Mouse (Mus musculus) heart, embryonic 14.5 days (tissue): Measurements from ENCODE around the gene Thbd. TPM values are rescaled to one million over a fixed set of nuclear protein-coding genes. Genes with fewer than 3 reads are reported as not detected.

ENCODE experiments used
- ATAC-seq: fragments of 200-750 bp; cut with Nextera tagmentation; 2 replicates; pipeline ENCODE4 v1.8.0; 2017; ENCODE audit warnings: low read depth, moderate TSS enrichment; ENCODE audit not compliant: insufficient number of reproducible peaks, insufficient read depth, low FRiP score
- H3K27ac ChIP-seq, 2 experiments: fragments of 200-500 bp in 1 of 2; fragments of 300-500 bp in 1 of 2; sonication (generic) in 1 of 2; replicated peaks in 1 of 2; 2 replicates each; pipeline ENCODE4 v1.5.1; 2012 to 2014; ENCODE audit warnings: low read depth in 2 of 2, low read length in 2 of 2, control low read depth in 1 of 2, mild to moderate bottlenecking in 1 of 2, mixed read lengths in 1 of 2; ENCODE audit not compliant: control insufficient read depth in 1 of 2, insufficient read depth in 1 of 2
- H3K27me3 ChIP-seq: fragments of 300-500 bp; sonication (generic); 2 replicates; pipeline ENCODE4 v1.6.1; 2014; ENCODE audit warnings: mild to moderate bottlenecking, low read length, control low read depth; ENCODE audit not compliant: control insufficient read depth, insufficient read depth
- H3K36me3 ChIP-seq: fragments of 300-500 bp; sonication (generic); 2 replicates; pipeline ENCODE4 v1.6.1; 2014; ENCODE audit warnings: mild to moderate bottlenecking, control low read depth, low read length, mixed read lengths; ENCODE audit not compliant: control insufficient read depth, insufficient read depth
- H3K4me1 ChIP-seq, 2 experiments: fragments of 200-500 bp in 1 of 2; fragments of 300-500 bp in 1 of 2; sonication (generic) in 1 of 2; 2 replicates each; pipeline ENCODE4 v1.6.1; 2012 to 2014; ENCODE audit warnings: low read length in 2 of 2, control low read depth in 1 of 2, mixed read lengths in 1 of 2; ENCODE audit not compliant: control insufficient read depth in 2 of 2, insufficient read depth in 2 of 2
- H3K4me2 ChIP-seq: fragments of 300-500 bp; sonication (generic); 2 replicates; pipeline ENCODE4 v1.6.1; 2014; ENCODE audit warnings: mild to moderate bottlenecking, low read length
- H3K4me3 ChIP-seq, 2 experiments: fragments of 200-500 bp in 1 of 2; fragments of 300-500 bp in 1 of 2; sonication (generic) in 1 of 2; 2 replicates each; pipeline ENCODE4 v1.5.1; 2012 to 2014; ENCODE audit warnings: low read length in 2 of 2, mild to moderate bottlenecking in 2 of 2, control low read depth in 1 of 2, low read depth in 1 of 2, moderate library complexity in 1 of 2; ENCODE audit not compliant: control insufficient read depth in 1 of 2, insufficient read depth in 1 of 2
- H3K9ac ChIP-seq: fragments of 300-500 bp; sonication (generic); 2 replicates; pipeline ENCODE4 v1.6.1; 2014; ENCODE audit warnings: mild to moderate bottlenecking, low read length
- H3K9me3 ChIP-seq: fragments of 300-500 bp; sonication (generic); 2 replicates; pipeline ENCODE4 v1.6.1; 2016; ENCODE audit warnings: low read length, control low read depth; ENCODE audit not compliant: control insufficient read depth
- WGBS: fragments of 180-500 bp; shearing (Covaris S2); extraction: QIAGEN DNeasy Blood & Tissue Kit; methylation state at CpG from one replicate; pipeline ENCODE4 v1.1.7; 2014; 5-methylcytosine and 5-hydroxymethylcytosine counted together
- polyA plus RNA-seq: library from polyadenylated mRNA; unstranded; fragments of >200 nt; fragmentation: Nextera tagmentation; extraction: Ambion mirVana; gene quantifications from 2 replicates; pipeline ENCODE4 v1.2.1, GENCODE M21; 2014

Gene Thbd
- polyA plus RNA-seq, 1 experiment from 2014 or later, result 20.0 TPM

DNA sequence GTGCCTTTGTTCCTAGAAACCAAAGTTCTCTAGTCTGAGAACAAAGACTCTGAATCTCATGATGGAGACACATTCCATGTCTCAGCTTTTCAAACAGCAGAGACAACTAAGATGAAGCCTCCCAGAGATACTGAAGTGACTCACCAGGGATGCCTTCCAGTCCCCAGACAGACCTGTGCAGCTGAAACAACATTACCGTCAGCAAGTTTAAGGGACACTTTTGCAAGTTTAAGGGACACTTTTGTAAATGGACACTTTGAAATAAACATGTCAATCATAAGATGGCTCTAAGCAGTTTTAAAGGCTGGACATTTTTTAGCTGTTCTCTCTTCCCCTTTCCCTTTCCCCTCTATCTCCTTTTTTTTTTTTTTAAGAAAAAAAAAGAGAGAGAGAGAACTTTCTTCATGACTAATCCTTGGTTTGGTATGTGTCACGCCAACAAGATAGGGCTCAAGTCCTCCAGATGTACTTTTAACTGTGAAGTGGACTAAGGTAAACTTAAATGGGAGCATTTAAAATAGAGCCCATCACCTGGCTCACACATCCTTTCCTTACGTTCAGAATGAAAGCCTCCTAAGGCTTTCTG, 31.8 kb upstream of the Thbd start:
- 0 out of 4 replicates have a peak overlapping the region, but pooled peaks of 1 of the 2 experiments have one; percentile 37 for H3K27ac ChIP-seq
- peak overlapping the region; percentile 74 for H3K9ac ChIP-seq

DNA sequence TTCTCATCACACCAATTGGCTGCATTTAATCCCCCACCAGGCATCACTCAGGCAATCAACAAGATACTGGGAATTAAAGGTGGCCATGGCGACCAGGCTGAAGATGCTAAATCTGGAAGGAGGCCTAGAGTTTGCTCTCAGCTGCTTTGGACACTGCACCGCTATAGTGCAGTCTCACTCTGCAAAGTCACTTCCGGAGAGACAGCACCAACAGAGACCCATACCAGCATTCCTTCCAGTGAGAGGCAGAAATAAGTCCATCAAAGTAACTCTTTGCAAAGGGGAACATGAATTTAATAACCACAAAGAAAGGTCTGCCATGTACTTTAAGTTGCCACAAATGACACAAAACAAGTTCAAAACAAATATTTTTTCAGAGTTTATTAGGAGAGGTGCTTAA, 28.3 kb upstream of the Thbd start:
- 21% methylated on average over 3 of the region's 3 CpGs for WGBS
- H3K9ac ChIP-seq, result no peak overlapping the region
- H3K27ac ChIP-seq, result no peak overlapping the region
- no peaks in the 10 kb centered on the region for H3K36me3 ChIP-seq
- H3K9me3 ChIP-seq, result no peaks in the 10 kb centered on the region
- no peaks in the 10 kb centered on the region for H3K27me3 ChIP-seq
- no peak overlapping the region for H3K4me3 ChIP-seq
- no peaks in the 10 kb centered on the region for H3K4me1 ChIP-seq
- H3K4me2 ChIP-seq, result no peak overlapping the region
- no peak for ATAC-seq

More for the DNA sequence above, 31.8 kb upstream of the Thbd start:
- Histone ChIP-seq H3K27me3 (no peaks in the 10 kb centered on the region), H3K4me3 (peak overlapping the region; percentile 23 to 39; a peak in 3 of 4 replicates), H3K4me2 (peak overlapping the region; percentile 47), H3K9me3 (no peaks in the 10 kb centered on the region), H3K4me1 (peaks cover 0 to 4% of the 10 kb centered on the region in 2 experiments), H3K36me3 (no peaks in the 10 kb centered on the region)
- WGBS, result 32% methylated on average over 3 of the region's 3 CpGs
- no peak for ATAC-seq

DNA sequence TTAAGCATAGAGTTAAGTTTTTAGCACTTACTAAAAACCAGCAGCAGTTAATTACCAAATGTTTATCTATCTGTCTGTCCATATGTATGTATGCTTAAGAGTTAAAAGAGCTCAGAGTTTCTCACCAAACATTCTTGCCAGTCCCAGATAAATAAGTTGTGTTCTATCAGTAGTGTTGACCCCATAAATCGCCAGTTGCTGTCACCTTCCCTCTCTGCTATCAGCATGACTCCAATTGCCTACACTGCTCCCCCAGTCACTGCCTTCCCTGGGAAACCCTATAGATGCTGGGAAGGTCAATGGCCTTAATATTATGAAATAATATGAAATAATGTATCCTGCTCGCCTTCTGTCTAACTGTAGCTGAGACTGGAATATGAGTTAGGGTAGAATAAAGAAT, 24.4 kb upstream of the Thbd start:
- Histone ChIP-seq H3K9me3 (no peaks in the 10 kb centered on the region), H3K4me3 (no peak overlapping the region), H3K4me2 (no peak overlapping the region), H3K4me1 (no peaks in the 10 kb centered on the region), H3K27ac (no peak overlapping the region), H3K27me3 (no peaks in the 10 kb centered on the region), H3K9ac (no peak overlapping the region), H3K36me3 (no peaks in the 10 kb centered on the region)
- WGBS, result 41% methylated on average over 2 of the region's 2 CpGs
- ATAC-seq, result no peak

DNA sequence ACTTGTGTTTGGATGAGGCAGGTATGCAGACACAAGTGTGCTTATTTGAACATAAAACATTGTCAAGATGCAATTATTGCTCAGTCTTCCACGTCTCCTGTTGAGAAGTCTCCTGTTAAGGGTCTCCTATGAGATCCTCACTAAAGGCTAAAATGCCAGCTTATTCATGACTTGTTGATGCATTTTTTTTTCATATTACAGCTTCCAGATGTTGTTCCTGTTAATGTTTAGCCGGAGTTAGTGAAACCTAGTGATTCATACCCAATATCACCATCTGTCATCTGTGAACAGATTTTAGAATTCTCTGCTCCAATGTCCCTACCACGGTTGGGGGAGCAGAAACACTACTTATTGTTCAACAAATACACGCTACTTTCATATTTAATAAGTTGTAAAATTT, 23.0 kb upstream of the Thbd start:
- no peak overlapping the region for H3K4me2 ChIP-seq
- 74% methylated on average over 4 of the region's 4 CpGs for WGBS
- no peaks in the 10 kb centered on the region for H3K4me1 ChIP-seq
- H3K36me3 ChIP-seq, result no peaks in the 10 kb centered on the region
- no peaks in the 10 kb centered on the region for H3K9me3 ChIP-seq
- H3K4me3 ChIP-seq, result no peak overlapping the region
- H3K27ac ChIP-seq, result no peak overlapping the region
- no peak for ATAC-seq
- no peaks in the 10 kb centered on the region for H3K27me3 ChIP-seq
- no peak overlapping the region for H3K9ac ChIP-seq

DNA sequence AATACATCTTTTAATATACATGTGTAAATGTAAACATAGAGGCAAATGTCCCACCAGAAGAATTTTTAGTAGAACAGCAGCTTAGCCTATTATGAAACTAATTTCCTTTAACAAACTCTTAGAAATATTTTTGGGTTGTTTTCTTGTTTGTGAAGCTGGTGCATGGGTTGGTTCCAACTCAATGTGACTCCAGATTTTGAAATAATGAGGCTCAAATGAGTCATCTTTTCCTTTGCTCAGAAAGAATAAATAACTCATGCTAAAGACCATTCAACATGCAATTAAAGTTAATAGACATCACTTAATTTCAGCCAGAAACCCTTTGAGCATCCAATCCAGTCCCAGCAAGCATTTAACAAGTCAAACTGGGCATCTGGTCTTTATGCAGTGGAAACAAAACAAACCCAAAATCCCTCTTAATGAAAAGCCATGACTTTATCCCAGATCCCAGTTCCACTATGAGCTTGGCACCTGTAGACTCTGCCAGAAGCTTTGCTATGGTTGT, 21.1 kb upstream of the Thbd start:
- H3K4me3 ChIP-seq, result no peak overlapping the region
- no peak overlapping the region for H3K27ac ChIP-seq
- no peak overlapping the region for H3K4me2 ChIP-seq
- H3K9me3 ChIP-seq, result no peaks in the 10 kb centered on the region
- ATAC-seq, result no peak
- no peaks in the 10 kb centered on the region for H3K4me1 ChIP-seq
- H3K36me3 ChIP-seq, result no peaks in the 10 kb centered on the region
- H3K9ac ChIP-seq, result no peak overlapping the region
- H3K27me3 ChIP-seq, result no peaks in the 10 kb centered on the region

DNA sequence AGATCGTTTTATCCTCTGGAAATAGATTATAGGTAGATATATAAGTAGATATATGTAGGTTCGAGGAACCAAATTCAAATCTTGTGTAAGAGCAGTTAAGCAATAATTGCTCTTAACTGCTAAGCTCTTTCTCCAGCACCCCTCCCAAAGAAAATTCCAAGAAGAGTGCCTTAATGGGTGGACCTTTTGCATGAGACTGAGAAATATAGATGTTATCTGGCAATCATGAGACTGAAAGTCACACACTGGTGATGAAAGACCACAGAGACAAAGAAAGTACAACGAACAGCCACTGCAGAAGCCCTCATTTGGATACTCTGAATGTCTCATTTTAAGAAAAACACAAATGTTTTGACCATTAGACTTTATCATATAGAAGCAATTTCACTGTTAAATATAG, 20.5 kb upstream of the Thbd start:
- 67% methylated on average over 3 of the region's 3 CpGs for WGBS
- Histone ChIP-seq H3K27me3 (no peaks in the 10 kb centered on the region), H3K9me3 (no peaks in the 10 kb centered on the region), H3K4me3 (no peak overlapping the region), H3K4me1 (no peaks in the 10 kb centered on the region), H3K9ac (no peak overlapping the region), H3K27ac (no peak overlapping the region), H3K36me3 (no peaks in the 10 kb centered on the region), H3K4me2 (no peak overlapping the region)
- ATAC-seq, result no peak

DNA sequence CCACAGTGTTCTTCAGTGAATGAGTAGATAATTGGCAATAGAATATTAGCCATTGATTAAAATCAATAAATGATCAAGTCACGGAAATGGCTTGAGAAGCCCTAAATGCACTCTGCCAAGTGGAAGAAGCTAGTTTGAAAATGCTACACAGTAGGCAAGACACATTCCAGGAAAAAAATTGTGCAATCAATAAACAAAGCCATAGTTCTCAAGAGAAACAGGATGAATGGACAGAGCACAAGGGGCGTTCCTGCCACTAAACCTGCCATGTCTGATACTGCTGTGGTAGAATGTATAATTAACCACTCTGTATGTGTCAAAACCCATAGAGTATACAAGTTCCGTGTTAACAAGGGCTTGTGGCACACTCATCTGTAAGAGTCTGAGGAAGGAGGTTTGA, 19.6 kb upstream of the Thbd start:
- Histone ChIP-seq H3K36me3 (no peaks in the 10 kb centered on the region), H3K27ac (no peak overlapping the region), H3K9ac (no peak overlapping the region), H3K9me3 (no peaks in the 10 kb centered on the region), H3K4me2 (no peak overlapping the region), H3K27me3 (no peaks in the 10 kb centered on the region), H3K4me3 (no peak overlapping the region), H3K4me1 (no peaks in the 10 kb centered on the region)
- ATAC-seq, result no peak
- 81% methylated on average over 3 of the region's 3 CpGs for WGBS
